Mouse (Mus musculus): ENCODE data around the gene Slco1a5. TPM values are rescaled to one million over a fixed set of nuclear protein-coding genes. Genes with fewer than 3 reads are reported as not detected.

The Slco1a5 gene
- polyA plus RNA-seq, 1 experiment from 2014 or later, result 0.22 TPM

Other genes with a start within 250 kb of the Slco1a5 start
- gene Slco1a6, start 114.5 kb downstream of the Slco1a5 start, polyA plus RNA-seq (2016; fragmentation: Nextera tagmentation; extraction: Ambion mirVana), result not detected in 2 replicates
- gene Iapp, start 24.6 kb downstream of the Slco1a5 start, polyA plus RNA-seq (2016; fragmentation: Nextera tagmentation; extraction: Ambion mirVana), result 0.23 and 0.36 TPM in 2 replicates
- gene Pyroxd1, start 22.7 kb upstream of the Slco1a5 start, polyA plus RNA-seq (2016; fragmentation: Nextera tagmentation; extraction: Ambion mirVana), result 24.1 and 25.5 TPM in 2 replicates
- gene Recql, start 64.1 kb upstream of the Slco1a5 start, polyA plus RNA-seq (2016; fragmentation: Nextera tagmentation; extraction: Ambion mirVana), result 42.1 and 45.2 TPM in 2 replicates
- 93.1 and 95.5 TPM in 2 replicates for gene Golt1b, start 64.2 kb upstream of the Slco1a5 start, polyA plus RNA-seq (2016; fragmentation: Nextera tagmentation; extraction: Ambion mirVana)
- gene Spx, start 90.5 kb upstream of the Slco1a5 start, polyA plus RNA-seq (2016; fragmentation: Nextera tagmentation; extraction: Ambion mirVana), result 0.46 and 1.0 TPM in 2 replicates
- not detected in 2 replicates for gene Gys2, start 150.1 kb upstream of the Slco1a5 start, polyA plus RNA-seq (2016; fragmentation: Nextera tagmentation; extraction: Ambion mirVana)
- gene Ldhb, start 185.0 kb upstream of the Slco1a5 start, polyA plus RNA-seq (2016; fragmentation: Nextera tagmentation; extraction: Ambion mirVana), result 422 and 446 TPM in 2 replicates
- 4.9 and 5.5 TPM in 2 replicates for gene Kcnj8, start 248.6 kb upstream of the Slco1a5 start, polyA plus RNA-seq (2016; fragmentation: Nextera tagmentation; extraction: Ambion mirVana)

All from forebrain, embryonic 12.5 days (tissue).